Mouse (Mus musculus) kidney, postnatal 4 days (tissue): Measurements from ENCODE around the gene Krr1.
A peak's percentile ranks its signal among the peaks of the same experiment; 100 is the strongest.
"Not testable (repeated sequence)": the region's sequence is repeated elsewhere in the genome, so short reads cannot be mapped to it uniquely, and the experiment has no call there.

Source experiments
- DNase-seq, 2 experiments: peaks; one replicate each; pipeline ENCODE4 v3.0.0; 2021; ENCODE audit warnings: mixed read lengths in 2 of 2

Gene Krr1

DNA sequence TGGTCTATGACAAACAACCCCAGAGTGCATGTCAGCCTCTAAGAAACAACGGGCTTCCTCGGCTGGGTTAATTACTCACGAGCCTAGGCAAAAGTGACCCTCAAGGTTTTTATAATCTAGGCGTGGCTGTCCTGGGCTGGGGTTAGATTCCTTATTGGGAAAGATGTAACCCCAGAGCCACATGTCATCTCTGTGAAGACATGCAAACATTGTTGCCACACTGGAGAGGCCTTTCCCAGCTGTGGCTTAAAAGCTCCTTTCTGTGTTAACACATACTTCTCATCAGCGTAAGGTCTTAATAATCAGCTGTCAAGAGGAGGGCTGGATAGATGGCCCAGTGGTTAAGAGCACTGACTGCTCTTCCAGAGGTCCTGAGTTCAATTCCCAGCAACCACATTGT lies 10.6 kb downstream of the Krr1 start:
- DNase-seq: no peak

DNA sequence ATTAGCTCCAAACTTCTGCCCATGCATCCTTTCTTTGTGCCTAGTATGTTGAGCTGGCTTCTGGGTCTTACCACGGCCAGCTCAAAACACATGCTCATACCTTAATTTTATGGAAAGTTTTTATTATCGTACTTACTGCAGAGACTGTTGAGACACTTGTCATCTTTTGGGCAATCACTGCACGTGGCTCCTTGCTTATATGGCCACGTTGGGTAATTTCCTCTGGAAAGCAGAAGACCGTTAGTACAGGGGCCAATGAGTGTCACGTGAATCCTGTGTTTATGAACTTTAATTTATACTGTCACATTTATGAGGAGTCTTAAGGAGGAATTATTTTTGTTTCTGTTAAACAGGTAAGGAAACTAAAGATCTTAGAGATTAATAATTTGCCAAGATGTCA lies 14.0 kb downstream of the Krr1 start:
- no peak for DNase-seq

DNA sequence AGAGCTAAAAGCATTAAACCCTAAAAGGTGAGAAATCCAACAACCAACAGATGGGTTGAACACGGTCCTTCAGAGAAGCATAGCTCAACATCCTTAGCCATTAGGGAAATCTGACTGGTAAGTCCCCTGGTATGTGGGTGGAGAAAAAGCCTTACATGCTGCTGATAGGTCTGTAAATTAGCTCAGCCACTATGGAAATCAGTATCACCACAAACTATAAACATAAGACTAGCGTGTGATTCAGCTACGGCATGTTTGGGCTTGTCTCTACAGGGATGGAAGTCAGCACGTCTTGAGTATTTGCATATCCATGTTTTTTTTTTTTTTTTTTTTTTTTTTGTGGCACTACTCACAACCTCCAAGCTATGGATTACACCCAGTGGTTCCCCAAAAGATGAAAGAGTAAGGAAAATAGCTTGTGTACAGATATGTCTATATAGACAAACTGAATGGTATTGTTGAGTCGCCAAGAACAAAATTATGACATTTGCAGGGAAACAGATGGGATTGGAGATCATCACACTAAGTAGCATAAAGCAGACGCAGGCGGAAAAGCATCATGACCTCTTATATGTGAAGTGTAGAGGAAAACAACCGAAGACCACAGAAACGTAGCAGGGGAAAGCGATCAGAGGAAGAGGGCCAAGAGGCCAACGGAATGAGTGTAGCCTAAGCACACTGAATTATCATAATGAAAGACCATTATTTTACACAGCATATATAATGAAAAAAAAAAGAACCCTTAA lies 23.5 kb downstream of the Krr1 start:
- no peak for DNase-seq

DNA sequence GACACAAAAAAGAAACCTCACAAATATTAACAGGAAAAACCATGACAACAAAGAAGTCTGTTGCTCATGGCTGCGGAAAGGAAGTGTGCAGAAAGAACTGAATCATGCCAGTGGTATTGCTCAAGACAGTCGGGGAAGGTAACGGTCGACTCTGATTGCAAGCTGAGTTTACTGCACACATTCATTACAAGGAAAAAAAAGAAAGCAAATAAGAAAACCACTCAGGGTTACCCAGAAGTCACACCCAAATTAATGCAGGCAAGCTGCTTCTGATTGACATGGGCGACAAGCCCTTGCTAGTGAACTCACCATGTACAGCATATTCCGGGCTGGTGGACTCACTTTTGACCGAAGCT lies 24.1 kb downstream of the Krr1 start:
- DNase-seq: no peak

DNA sequence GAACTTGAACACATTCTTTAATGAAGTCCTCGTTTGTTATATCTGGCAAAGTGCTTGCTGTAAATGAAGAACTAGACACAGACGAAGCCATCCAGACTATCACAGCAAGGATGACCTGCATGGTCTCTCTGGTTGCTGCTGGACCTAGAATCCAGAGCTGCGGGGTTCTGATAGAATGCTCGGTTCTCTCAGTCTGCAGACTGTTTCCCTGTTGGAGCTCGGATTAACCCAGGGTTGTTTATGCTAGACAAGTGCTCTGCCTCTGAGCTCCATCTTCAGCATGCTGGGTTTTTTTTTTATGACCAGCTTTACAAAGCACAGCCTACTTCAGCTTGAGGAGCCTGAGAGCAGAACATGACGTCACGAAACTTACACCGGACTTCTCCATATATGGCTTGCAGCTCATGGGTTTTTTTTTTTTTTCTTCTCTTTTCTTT lies 24.5 kb downstream of the Krr1 start:
- no peak for DNase-seq

DNA sequence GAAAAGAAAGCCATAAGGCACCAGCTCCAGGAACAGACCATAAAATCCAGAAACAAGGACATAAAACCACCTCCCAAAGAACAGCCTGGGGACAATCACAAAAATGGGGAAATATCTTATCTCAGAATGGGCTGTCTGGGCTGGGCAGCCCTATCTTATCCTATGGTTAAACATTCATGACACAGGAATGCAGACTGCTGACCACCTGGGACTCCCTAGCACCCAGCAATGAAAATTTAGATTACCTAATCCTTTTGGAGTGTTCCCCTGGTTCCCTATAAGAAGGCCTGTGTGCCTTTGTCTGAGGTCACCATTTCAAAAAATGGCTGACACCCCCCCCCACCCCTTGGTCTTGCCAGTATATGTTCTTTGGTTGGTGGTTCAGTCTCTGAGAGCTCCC lies 25.2 kb downstream of the Krr1 start:
- no peak for DNase-seq

DNA sequence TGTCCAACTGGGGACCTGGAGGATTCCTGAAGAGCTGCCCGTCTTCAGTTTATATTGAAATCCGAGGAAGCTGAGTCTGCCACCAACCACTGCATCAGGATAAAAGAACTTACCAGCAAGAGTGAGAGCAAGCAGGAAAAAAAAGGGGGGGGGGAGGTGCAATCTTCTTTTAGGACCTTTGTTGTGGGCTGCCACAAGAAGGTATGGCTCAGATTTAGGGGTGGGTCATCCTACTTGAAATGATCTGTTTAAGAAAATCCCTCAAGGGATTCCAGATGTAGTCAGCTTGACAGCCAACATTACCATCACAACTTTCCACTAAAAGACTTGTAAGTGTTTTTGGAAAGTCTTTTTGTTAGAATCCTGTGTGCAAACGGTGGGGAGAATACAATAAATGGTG lies 27.3 kb downstream of the Krr1 start:
- DNase-seq: no peak

DNA sequence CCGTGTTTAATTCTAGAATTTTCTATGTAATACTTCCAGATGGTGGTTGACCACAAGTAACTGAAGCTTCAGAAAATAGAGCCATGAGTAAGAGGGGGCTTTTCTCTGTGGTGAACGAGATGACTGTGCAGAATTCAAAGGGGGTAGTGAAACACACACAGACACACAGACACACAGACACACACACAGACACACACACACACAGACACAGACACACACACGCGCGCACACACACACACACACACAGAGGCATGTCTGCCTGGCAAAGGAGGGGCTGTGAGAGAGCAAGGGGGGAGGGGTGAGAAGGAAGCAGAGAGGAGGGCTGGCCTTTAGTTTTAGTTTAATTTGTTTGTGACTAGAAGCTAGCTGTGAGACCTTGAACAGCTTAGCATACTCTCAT lies 28.1 kb downstream of the Krr1 start:
- no peak for DNase-seq

DNA sequence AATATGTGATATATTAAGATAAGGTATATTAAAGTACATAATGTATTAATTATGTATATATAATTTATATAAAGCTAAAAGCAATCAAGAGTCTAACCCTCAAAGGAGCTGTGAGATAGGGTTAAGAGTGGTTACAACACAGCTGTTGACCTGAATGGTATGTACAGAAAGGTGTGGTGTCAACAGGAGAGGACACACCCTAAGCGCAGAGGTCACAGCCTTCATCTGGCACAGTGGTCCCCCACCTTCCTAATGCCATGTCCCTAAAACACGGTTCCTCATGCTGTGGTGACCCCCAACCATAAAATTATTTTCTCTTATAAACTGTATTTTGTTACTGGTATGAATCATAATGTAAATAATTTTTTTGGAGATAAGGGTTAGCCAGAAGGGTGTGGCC lies 28.9 kb downstream of the Krr1 start:
- DNase-seq: no peak

DNA sequence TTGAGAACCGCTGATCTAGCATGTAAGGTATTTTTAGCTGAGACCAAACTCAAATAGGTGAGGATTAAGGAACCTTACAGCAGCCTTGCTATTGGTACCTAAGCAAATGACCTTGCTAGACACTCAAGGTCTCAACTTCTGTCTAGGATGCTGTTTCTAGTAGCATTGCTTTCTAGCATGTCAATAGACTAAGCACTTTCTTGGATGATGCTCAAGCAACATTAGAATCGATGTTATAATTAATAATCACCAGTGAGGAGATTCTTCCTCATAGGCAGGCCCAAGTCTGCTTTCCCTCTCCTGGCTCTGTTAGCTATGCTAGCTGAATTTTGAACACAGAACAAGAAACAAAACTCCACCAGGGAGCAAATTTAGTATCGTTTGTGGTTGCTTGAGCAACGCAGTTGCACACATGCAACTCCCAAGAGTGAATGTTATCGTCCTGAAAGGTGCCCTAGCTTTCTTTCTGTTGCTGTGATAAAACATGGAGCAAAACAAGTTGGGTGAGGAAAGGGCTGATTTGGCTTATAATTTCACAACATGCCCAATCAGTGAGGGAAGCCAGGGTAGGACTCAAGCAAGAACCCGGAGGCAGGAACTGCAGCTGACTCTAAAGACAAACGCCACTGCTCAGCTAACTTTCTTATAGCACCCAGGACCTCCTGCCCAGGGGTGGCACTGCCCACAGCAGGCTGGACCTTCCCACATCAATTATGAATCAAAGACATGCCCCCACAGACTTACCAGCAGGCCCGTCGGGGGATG lies 29.5 kb downstream of the Krr1 start:
- DNase-seq: no peak

DNA sequence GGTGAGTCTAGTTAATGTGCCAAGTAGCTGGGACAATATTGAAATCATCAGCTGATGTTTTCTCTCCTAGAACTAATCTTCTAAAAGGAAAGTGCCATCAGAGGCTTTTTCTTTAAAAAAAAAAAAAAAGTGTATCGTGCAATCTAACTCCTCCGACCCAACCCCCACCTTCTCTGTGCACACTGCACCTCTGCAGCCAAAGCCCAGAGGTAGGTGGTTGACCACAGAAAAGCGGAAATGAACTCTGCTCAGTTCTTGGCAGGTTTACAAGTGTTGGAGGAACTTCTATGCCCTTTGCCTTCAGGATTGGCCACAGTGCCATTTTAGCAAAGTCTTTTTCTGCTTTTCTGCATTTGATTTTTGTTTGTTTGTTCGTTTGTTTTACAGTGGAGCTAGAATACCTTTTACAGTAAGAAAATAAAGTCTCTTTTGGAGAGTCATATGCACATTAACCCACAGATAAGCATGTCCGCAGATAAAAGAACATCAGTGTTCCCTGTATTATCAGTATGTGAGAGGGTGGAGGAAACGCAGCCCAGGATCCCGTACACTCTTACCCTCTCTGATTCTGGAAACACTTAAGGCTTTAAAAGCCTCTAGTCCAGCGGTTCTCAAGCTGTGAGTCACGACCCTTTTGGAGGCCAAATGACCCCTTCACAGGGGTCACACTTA lies 30.2 kb downstream of the Krr1 start, which contains the start of gene Glipr1:
Gene Glipr1 (minus strand): TSS at position 88 of the 672 bp plus-strand sequence.
- peak; percentile 6 for DNase-seq

DNA sequence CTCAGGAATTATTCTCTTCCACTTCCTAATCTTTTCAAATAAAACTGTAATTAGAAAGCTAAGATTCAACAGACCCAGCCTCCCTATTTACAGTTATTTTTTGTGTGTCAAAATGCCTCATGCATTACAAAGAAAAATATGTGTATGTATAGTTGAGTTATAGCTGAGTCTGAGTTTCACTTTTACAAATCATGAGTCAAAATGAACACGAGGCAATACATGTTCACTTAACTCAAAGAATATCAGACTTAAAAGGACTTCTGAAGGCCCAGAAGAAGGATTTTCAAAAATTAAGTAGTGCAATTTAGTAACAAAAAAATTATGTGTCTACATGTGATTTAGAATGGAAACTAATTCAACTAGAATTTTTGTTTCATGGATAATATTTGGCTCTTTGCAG lies 37.0 kb downstream of the Krr1 start:
- not testable (repeated sequence) for DNase-seq

DNA sequence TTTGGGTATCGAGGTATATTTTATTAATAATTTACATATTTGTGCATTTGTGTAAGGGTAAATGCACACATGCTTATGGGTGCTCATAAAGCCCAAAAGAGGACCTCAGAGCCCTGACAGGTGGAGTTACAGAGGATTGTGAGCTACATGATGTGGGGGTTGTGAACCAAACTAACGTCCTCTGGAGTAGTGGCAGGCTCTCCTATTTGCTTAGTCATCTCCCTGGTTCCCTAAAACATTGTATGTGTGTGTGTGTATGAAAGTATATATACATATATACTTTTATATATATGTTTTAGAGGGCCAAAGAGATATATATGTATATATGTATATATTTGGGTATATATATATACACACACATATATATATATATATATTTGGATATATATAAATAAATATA lies 51.1 kb downstream of the Krr1 start:
- DNase-seq: no peak

DNA sequence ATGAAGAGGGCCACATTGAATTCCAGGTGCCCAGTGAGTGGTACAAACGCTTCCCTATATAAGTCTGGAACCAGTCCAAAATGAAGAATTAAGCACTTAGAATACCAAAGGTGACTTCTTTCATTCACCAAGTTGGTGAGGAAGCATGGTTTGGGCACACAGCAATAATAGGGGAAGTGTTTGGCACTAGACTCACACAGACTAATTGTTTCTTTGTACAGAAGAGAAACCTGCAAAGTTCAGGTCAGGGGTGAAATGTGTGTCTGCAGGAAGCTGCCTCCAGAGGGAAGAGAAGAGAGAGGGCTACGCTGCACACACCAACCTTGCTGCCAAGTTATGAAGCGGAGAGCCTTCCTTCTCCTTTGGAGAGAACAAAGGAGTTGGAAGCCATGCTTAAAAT lies 56.2 kb downstream of the Krr1 start:
- not testable (repeated sequence) for DNase-seq
